Mouse (Mus musculus) myocyte (in vitro differentiated cells): ENCODE measurements around the gene Vwa8. TPM values are rescaled to one million over a fixed set of nuclear protein-coding genes. Genes with fewer than 3 reads are reported as not detected.

ENCODE experiments used
- H3K27me3 ChIP-seq: one replicate; pipeline ENCODE4 v1.6.1; 2011; ENCODE audit not compliant: control insufficient read depth, insufficient read depth, insufficient read length
- H3K36me3 ChIP-seq: one replicate; pipeline ENCODE4 v1.6.1; 2011; ENCODE audit not compliant: control insufficient read depth, insufficient read depth
- H3K4me2 ChIP-seq: one replicate; pipeline ENCODE4 v1.6.1; 2011; ENCODE audit warnings: low read depth, control low read depth
- H3K4me3 ChIP-seq: one replicate; pipeline ENCODE4 v1.5.1; 2011; ENCODE audit warnings: mild to moderate bottlenecking, control low read depth, moderate library complexity
- H3K79me2 ChIP-seq: one replicate; pipeline ENCODE4 v1.6.1; 2011; ENCODE audit not compliant: control insufficient read depth, insufficient read depth
- H3ac ChIP-seq: one replicate; pipeline ENCODE4 v1.6.1; 2011; ENCODE audit not compliant: control insufficient read depth, insufficient read length
- CEBPB ChIP-seq: IDR thresholded peaks from 2 replicates; pipeline ENCODE4 v1.6.1; 2011; ENCODE audit warnings: mild to moderate bottlenecking, moderate library complexity; ENCODE audit not compliant: poor library complexity, insufficient read depth, severe bottlenecking
- E2F4 ChIP-seq: IDR thresholded peaks from one replicate; pipeline ENCODE4 v1.6.1; 2011; ENCODE audit warnings: mild to moderate bottlenecking, control low read depth, moderate library complexity; ENCODE audit not compliant: insufficient read depth
- MAX ChIP-seq: IDR thresholded peaks from one replicate; pipeline ENCODE4 v1.6.1; 2011; ENCODE audit warnings: low read depth, mild to moderate bottlenecking, control low read depth
- MYOD1 ChIP-seq, 3 experiments: IDR thresholded peaks; one replicate each; pipeline ENCODE4 v1.6.1; 2011; ENCODE audit warnings: control low read depth in 2 of 3, low read depth in 2 of 3, mild to moderate bottlenecking in 2 of 3, moderate library complexity in 1 of 3; ENCODE audit not compliant: insufficient read length in 2 of 3, control insufficient read depth in 1 of 3
- MYOG ChIP-seq, 3 experiments: IDR thresholded peaks; one replicate each; pipeline ENCODE4 v1.6.1; 2011; ENCODE audit warnings: control low read depth in 2 of 3, low read depth in 2 of 3, mild to moderate bottlenecking in 2 of 3; ENCODE audit not compliant: insufficient read length in 2 of 3, control insufficient read depth in 1 of 3, insufficient read depth in 1 of 3
- POLR2A ChIP-seq: IDR thresholded peaks from one replicate; pipeline ENCODE4 v1.6.1; 2011; ENCODE audit warnings: low read depth, mild to moderate bottlenecking, control low read depth, moderate library complexity; ENCODE audit not compliant: insufficient read length
- POLR2AphosphoS2 ChIP-seq: IDR thresholded peaks from one replicate; pipeline ENCODE4 v1.6.1; 2011; ENCODE audit warnings: low read depth, control low read depth; ENCODE audit not compliant: insufficient read length
- REST ChIP-seq: IDR thresholded peaks from one replicate; pipeline ENCODE4 v1.6.1; 2011; ENCODE audit warnings: mild to moderate bottlenecking, control low read depth, moderate library complexity; ENCODE audit not compliant: insufficient read depth, insufficient read length
- SRF ChIP-seq: IDR thresholded peaks from one replicate; pipeline ENCODE4 v1.6.1; 2011; ENCODE audit warnings: low read depth; ENCODE audit not compliant: control insufficient read depth, insufficient read length
- TCF12 ChIP-seq: IDR thresholded peaks from one replicate; pipeline ENCODE4 v1.6.1; 2011; ENCODE audit warnings: mild to moderate bottlenecking, control low read depth; ENCODE audit not compliant: poor library complexity, insufficient read depth, severe bottlenecking
- TCF3 ChIP-seq: IDR thresholded peaks from one replicate; pipeline ENCODE4 v1.6.1; 2011; ENCODE audit warnings: low read depth, control low read depth; ENCODE audit not compliant: insufficient read length
- USF1 ChIP-seq: IDR thresholded peaks from one replicate; pipeline ENCODE4 v1.6.1; 2011; ENCODE audit warnings: low read depth, mild to moderate bottlenecking, control low read depth, moderate library complexity
- polyA plus RNA-seq: library from polyadenylated mRNA; unstranded; fragments of >200 nt; fragmentation: generic; extraction: Trizol; gene quantifications from one replicate; pipeline ENCODE4 v1.2.1, GENCODE M21; 2012; ENCODE audit warnings: missing spikeins

Gene Vwa8
- polyA plus RNA-seq, 1 experiment: 20.1 TPM

DNA sequence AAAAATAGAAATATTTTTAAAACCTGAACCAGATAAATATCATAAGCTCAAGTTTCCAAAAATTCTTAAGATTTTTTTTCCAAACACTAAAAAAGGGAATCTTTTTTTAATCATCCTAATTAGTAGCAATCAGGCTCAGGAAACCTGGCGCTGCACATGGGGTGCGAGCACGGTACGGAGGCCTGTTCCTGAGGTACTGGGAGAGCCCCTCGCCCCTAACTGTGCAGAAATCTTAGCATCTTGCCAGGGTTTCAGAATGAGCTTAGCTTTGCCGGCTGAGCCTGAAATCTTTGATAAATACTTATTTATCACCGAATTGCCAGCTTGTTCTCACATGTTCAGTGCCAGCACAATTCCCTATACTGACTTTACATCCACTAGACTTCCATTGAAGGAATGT lies 286.6 kb downstream of the Vwa8 start:
- H3K79me2 ChIP-seq: no peaks in the 10 kb centered on the region
- no peaks in the 10 kb centered on the region for H3K36me3 ChIP-seq
- H3K4me2 ChIP-seq: no peak overlapping the region
- TF ChIP-seq MYOG (IDR thresholded peaks at IDR 0.05; ENCODE audit: control insufficient read depth in 1 of 3, insufficient read depth in 1 of 3, insufficient read length in 2 of 3, low read depth in 2 of 3): no peak
- TF ChIP-seq SRF: no peak
- TF ChIP-seq POLR2A: no peak
- no peak for TF ChIP-seq USF1
- no peak for TF ChIP-seq POLR2AphosphoS2
- no peak for TF ChIP-seq MAX
- TF ChIP-seq E2F4: no peak
- no peak for TF ChIP-seq TCF3
- no peak for TF ChIP-seq CEBPB
- TF ChIP-seq REST: no peak
- TF ChIP-seq TCF12: no peak
- H3K4me3 ChIP-seq: no peak overlapping the region
- no peaks in the 10 kb centered on the region for H3K27me3 ChIP-seq
- H3ac ChIP-seq: no peak overlapping the region

DNA sequence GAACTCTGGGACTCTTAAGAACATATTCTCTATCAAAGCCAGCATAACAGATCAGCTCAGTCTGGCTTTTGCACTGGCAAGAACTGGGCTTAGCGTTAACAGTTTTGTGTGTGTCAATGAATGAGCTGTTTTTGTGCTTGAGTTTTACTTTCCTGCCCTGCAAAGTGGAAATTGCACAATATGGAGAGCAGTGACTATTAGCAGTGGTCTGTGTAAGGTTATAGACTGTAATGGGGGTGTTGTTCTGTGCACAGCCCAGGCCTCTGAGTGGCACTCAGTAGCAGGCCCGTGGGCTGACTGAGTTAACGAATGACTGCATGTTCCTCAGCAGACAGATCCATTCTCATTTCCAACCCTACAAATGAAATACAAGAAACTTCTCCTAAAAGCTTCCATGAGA lies 287.7 kb downstream of the Vwa8 start:
- H3K79me2 ChIP-seq: no peaks in the 10 kb centered on the region
- no peaks in the 10 kb centered on the region for H3K27me3 ChIP-seq
- H3ac ChIP-seq: no peak overlapping the region
- no peak overlapping the region for H3K4me2 ChIP-seq
- H3K36me3 ChIP-seq: no peaks in the 10 kb centered on the region
- H3K4me3 ChIP-seq: no peak overlapping the region
- no peak for TF ChIP-seq SRF
- no peak for TF ChIP-seq REST
- TF ChIP-seq E2F4: no peak
- no peak for TF ChIP-seq TCF3
- no peak for TF ChIP-seq POLR2A
- TF ChIP-seq POLR2AphosphoS2: no peak
- TF ChIP-seq MYOD1 (IDR thresholded peaks at IDR 0.05; ENCODE audit: control insufficient read depth in 1 of 3, insufficient read length in 2 of 3, low read depth in 2 of 3): no peak
- TF ChIP-seq MAX: no peak
- TF ChIP-seq USF1: no peak
- TF ChIP-seq CEBPB: no peak
- TF ChIP-seq TCF12: no peak
- no peak for TF ChIP-seq MYOG (IDR thresholded peaks at IDR 0.05; ENCODE audit: control insufficient read depth in 1 of 3, insufficient read depth in 1 of 3, insufficient read length in 2 of 3, low read depth in 2 of 3)

DNA sequence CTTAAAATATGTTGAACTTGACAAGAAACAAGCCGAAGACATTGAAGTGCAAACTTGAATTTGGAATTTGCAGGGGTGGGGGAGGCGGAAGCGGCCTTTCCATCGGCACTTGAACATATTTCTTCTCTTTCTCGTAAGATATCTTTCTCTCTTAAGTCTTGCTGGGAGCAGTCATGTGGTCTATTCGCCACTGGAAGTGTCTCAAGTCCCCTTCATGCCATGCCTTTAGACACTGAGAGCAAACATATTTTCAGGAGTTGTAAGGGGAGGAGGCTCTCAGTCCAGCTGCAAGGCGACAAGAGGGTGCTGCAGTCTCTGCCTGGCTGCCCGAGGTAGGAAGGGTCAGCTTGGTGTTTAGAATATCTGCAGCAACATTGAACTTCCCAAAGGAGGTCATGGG lies 288.2 kb downstream of the Vwa8 start:
- H3ac ChIP-seq: no peak overlapping the region
- H3K4me3 ChIP-seq: no peak overlapping the region
- TF ChIP-seq SRF (no peak), POLR2A (no peak), USF1 (no peak), CEBPB (no peak), E2F4 (no peak), MYOG (IDR thresholded peaks at IDR 0.05; ENCODE audit: control insufficient read depth in 1 of 3, insufficient read depth in 1 of 3, insufficient read length in 2 of 3, low read depth in 2 of 3) (no peak), MYOD1 (IDR thresholded peaks at IDR 0.05; ENCODE audit: control insufficient read depth in 1 of 3, insufficient read length in 2 of 3, low read depth in 2 of 3) (no peak), POLR2AphosphoS2 (no peak), MAX (no peak), REST (no peak), TCF12 (no peak), TCF3 (no peak)
- no peaks in the 10 kb centered on the region for H3K36me3 ChIP-seq
- H3K4me2 ChIP-seq: no peak overlapping the region
- no peaks in the 10 kb centered on the region for H3K27me3 ChIP-seq
- H3K79me2 ChIP-seq: no peaks in the 10 kb centered on the region

DNA sequence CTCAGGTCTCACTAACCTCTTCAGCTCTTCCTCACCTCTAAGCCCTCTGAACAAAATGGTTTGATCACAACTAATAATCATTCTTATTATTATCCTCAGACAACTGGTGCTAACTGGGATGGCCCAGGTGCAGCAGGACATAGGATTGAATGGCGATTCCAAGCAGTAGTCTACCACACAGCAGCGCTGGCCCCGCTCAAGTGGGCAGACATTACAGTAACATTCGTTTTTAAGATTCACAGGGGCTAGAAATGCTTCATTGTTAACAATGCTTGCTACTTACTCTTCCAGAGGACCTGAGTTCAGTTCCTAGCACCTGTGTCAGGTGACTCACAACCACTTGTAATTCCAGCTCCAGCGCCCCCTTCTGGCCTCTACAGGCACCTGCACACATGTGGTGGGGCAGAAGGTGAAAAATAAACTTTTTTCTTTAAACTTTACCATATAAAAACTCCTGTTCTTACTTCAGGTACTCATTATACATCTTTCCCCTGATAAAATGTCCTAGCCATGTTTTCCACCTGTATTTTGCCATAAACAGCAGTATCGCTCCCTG lies 290.3 kb downstream of the Vwa8 start:
- Histone ChIP-seq H3K36me3 (no peaks in the 10 kb centered on the region), H3K27me3 (no peaks in the 10 kb centered on the region), H3K79me2 (no peaks in the 10 kb centered on the region), H3K4me3 (no peak overlapping the region), H3K4me2 (no peak overlapping the region), H3ac (no peak overlapping the region)
- TF ChIP-seq MAX: no peak
- no peak for TF ChIP-seq USF1
- TF ChIP-seq E2F4: no peak
- TF ChIP-seq POLR2A: no peak
- TF ChIP-seq SRF: no peak
- no peak for TF ChIP-seq POLR2AphosphoS2
- TF ChIP-seq REST: no peak
- no peak for TF ChIP-seq CEBPB
- no peak for TF ChIP-seq TCF12
